Mouse (Mus musculus) liver, postnatal 0 days (tissue): ENCODE results near the gene Olfr1220. TPM values are rescaled to one million over a fixed set of nuclear protein-coding genes. Genes with fewer than 3 reads are reported as not detected.

Source experiments
- ATAC-seq: fragments of 200-750 bp; cut with Nextera tagmentation; 2 replicates; pipeline ENCODE4 v1.8.0; 2017; ENCODE audit warnings: mild to moderate bottlenecking, moderate library complexity
- DNase-seq: peaks from one replicate; pipeline ENCODE4 v3.0.0-alpha.2; 2016
- H3K27ac ChIP-seq: fragments of 300-500 bp; sonication (generic); 2 replicates; pipeline ENCODE4 v1.5.1; 2014; ENCODE audit warnings: antibody characterized with exemption, moderate library complexity, mild to moderate bottlenecking, low read depth
- H3K27me3 ChIP-seq: fragments of 300-500 bp; sonication (generic); 2 replicates; pipeline ENCODE4 v1.6.1; 2014; ENCODE audit warnings: low read length, control low read depth, mixed read lengths; ENCODE audit not compliant: insufficient read depth
- H3K36me3 ChIP-seq: fragments of 300-500 bp; sonication (generic); replicated peaks from 2 replicates; pipeline ENCODE4 v1.6.1; 2014; ENCODE audit warnings: mild to moderate bottlenecking, control low read depth, low read length, moderate library complexity, mixed read lengths; ENCODE audit not compliant: insufficient read depth
- H3K4me1 ChIP-seq: fragments of 300-500 bp; sonication (generic); 2 replicates; pipeline ENCODE4 v1.6.1; 2014; ENCODE audit warnings: antibody characterized with exemption, mild to moderate bottlenecking, control low read depth; ENCODE audit not compliant: insufficient read depth
- H3K4me2 ChIP-seq: fragments of 300-500 bp; sonication (generic); 2 replicates; pipeline ENCODE4 v1.6.1; 2014; ENCODE audit warnings: low read depth, mild to moderate bottlenecking, low read length, moderate library complexity, mixed read lengths
- H3K4me3 ChIP-seq: fragments of 300-500 bp; sonication (generic); 2 replicates; pipeline ENCODE4 v1.5.1; 2014; ENCODE audit warnings: low read depth, low read length
- H3K9ac ChIP-seq: fragments of 300-500 bp; sonication (generic); replicated peaks from 2 replicates; pipeline ENCODE4 v1.6.1; 2014; ENCODE audit warnings: mild to moderate bottlenecking, moderate library complexity
- H3K9me3 ChIP-seq: fragments of 300-500 bp; sonication (generic); 2 replicates; pipeline ENCODE4 v1.6.1; 2016; ENCODE audit warnings: mild to moderate bottlenecking, control low read depth, low read length, mixed read lengths
- CTCF ChIP-seq: sonication (generic); IDR thresholded peaks from 2 replicates; pipeline ENCODE4 v1.5.1; 2016; ENCODE audit warnings: antibody characterized with exemption, low read depth
- EP300 ChIP-seq: IDR thresholded peaks from 2 replicates; pipeline ENCODE4 v1.6.1; 2016; ENCODE audit warnings: antibody characterized with exemption, low read depth, mild to moderate bottlenecking
- polyA plus RNA-seq: library from polyadenylated mRNA; unstranded; fragments of >200 nt; fragmentation: Nextera tagmentation; extraction: Ambion mirVana; gene quantifications from 2 replicates; pipeline ENCODE4 v1.2.1, GENCODE M21; 2015

Olfr1220 gene
- polyA plus RNA-seq, 1 experiment from 2014 or later: not detected

DNA sequence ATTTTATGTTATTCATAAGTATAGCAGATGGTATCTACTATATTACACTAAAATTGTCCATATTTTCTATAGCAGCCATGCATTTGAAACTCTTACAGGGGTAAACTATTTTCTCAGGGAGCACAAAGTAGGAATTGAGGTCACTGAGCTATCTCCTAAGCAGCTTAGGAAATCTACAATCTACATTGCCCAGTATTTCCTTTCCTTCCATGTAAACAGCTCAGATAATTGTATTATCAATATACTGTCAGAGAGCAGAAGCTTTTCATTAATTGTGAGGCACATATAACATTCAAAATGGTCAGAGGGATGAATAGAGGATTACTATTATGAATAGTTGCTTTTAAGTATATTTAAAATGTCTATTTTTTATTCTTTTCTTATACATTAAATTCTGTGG lies 25.1 kb downstream of the Olfr1220 start:
- ATAC-seq (no peak), DNase-seq (no peak)
- Histone ChIP-seq H3K27ac (no peak overlapping the region), H3K4me3 (no peak overlapping the region), H3K36me3 (no peaks in the 10 kb centered on the region), H3K4me1 (no peaks in the 10 kb centered on the region), H3K9me3 (no peaks in the 10 kb centered on the region), H3K9ac (no peak overlapping the region), H3K27me3 (no peaks in the 10 kb centered on the region), H3K4me2 (no peak overlapping the region)
- TF ChIP-seq CTCF: no peak
- TF ChIP-seq EP300: no peak

GRCm38 (mm10) chr2:89061087-89061486 lies 45.5 kb downstream of the Olfr1220 start, which contains the start of gene Olfr1218:
Gene Olfr1218, minus strand, starts transcription at chr2:89061187.
- H3K4me2 ChIP-seq: no peak within 1 kb of the TSS
- no peaks in the 10 kb centered on the region for H3K4me1 ChIP-seq
- TF ChIP-seq CTCF: no peak
- no peak for TF ChIP-seq EP300
- no peaks in the 10 kb centered on the region for H3K27me3 ChIP-seq
- H3K9me3 ChIP-seq: no peaks in the 10 kb centered on the region
- ATAC-seq (no peak), DNase-seq (no peak)
- no peak within 1 kb of the TSS for H3K4me3 ChIP-seq
- H3K36me3 ChIP-seq: no peaks in the 10 kb centered on the region
- no peak within 1 kb of the TSS for H3K27ac ChIP-seq
- no peak within 1 kb of the TSS for H3K9ac ChIP-seq

Other genes starting within 250 kb of the Olfr1220 start
- not detected in 2 replicates for gene Olfr1206, start 243.6 kb downstream of the Olfr1220 start, polyA plus RNA-seq
- not detected in 2 replicates for gene Olfr1208, start 204.5 kb downstream of the Olfr1220 start, polyA plus RNA-seq
- gene Olfr1209, start 191.7 kb downstream of the Olfr1220 start, polyA plus RNA-seq: not detected in 2 replicates
- gene Olfr1211, start 168.7 kb downstream of the Olfr1220 start, polyA plus RNA-seq: not detected in 2 replicates
- not detected in 2 replicates for gene Olfr1212, start 152.9 kb downstream of the Olfr1220 start, polyA plus RNA-seq
- gene Gm13762, start 126.6 kb downstream of the Olfr1220 start, polyA plus RNA-seq: not detected in 2 replicates
- not detected in 2 replicates for gene Olfr1214, start 114.2 kb downstream of the Olfr1220 start, polyA plus RNA-seq
- gene Olfr1215, start 99.9 kb downstream of the Olfr1220 start, polyA plus RNA-seq: not detected in 2 replicates
- not detected in 2 replicates for gene Olfr1216, start 88.5 kb downstream of the Olfr1220 start, polyA plus RNA-seq
- not detected in 2 replicates for gene Olfr1217, start 74.8 kb downstream of the Olfr1220 start, polyA plus RNA-seq
- gene Olfr1218, start 45.6 kb downstream of the Olfr1220 start, polyA plus RNA-seq: not detected in 2 replicates
- gene Olfr1219, start 23.3 kb downstream of the Olfr1220 start, polyA plus RNA-seq: not detected in 2 replicates
- not detected in 2 replicates for gene Olfr1221, start 10.4 kb upstream of the Olfr1220 start, polyA plus RNA-seq
- not detected in 2 replicates for gene Olfr1222, start 26.2 kb upstream of the Olfr1220 start, polyA plus RNA-seq
- not detected in 2 replicates for gene Olfr1223, start 44.7 kb upstream of the Olfr1220 start, polyA plus RNA-seq
- gene Olfr1224-ps1, start 57.3 kb upstream of the Olfr1220 start, polyA plus RNA-seq: not detected in 2 replicates
- gene Olfr1225, start 67.8 kb upstream of the Olfr1220 start, polyA plus RNA-seq: not detected in 2 replicates
- gene Olfr1226, start 93.2 kb upstream of the Olfr1220 start, polyA plus RNA-seq: not detected in 2 replicates
- not detected in 2 replicates for gene Olfr1228, start 147.2 kb upstream of the Olfr1220 start, polyA plus RNA-seq
- not detected in 2 replicates for gene Olfr1229, start 181.2 kb upstream of the Olfr1220 start, polyA plus RNA-seq
- gene Olfr1230, start 190.4 kb upstream of the Olfr1220 start, polyA plus RNA-seq: not detected in 2 replicates
- gene Olfr1231, start 200.2 kb upstream of the Olfr1220 start, polyA plus RNA-seq: not detected in 2 replicates
- not detected in 2 replicates for gene Olfr1232, start 222.8 kb upstream of the Olfr1220 start, polyA plus RNA-seq
- not detected in 2 replicates for gene Olfr1233, start 235.6 kb upstream of the Olfr1220 start, polyA plus RNA-seq